Mouse (Mus musculus): Measurements from ENCODE around the gene Hes1. TPM values are rescaled to one million over a fixed set of nuclear protein-coding genes. Genes with fewer than 3 reads are reported as not detected.
"Not testable (repeated sequence)": the region's sequence is repeated elsewhere in the genome, so short reads cannot be mapped to it uniquely, and the experiment has no call there.

Hes1 gene
- polyA plus RNA-seq, 1 experiment = 35.8 TPM

GRCm38 (mm10) chr16:30103495-30103894 lies 39.3 kb downstream of the Hes1 start:
- H3K79me2 ChIP-seq (ENCODE audit: control insufficient read depth, insufficient read depth) = no peaks in the 10 kb centered on the region

GRCm38 (mm10) chr16:30104363-30104762 lies 40.2 kb downstream of the Hes1 start:
- Histone ChIP-seq H3K4me2 (ENCODE audit: low read depth) (no peak overlapping the region), H3K27me3 (ENCODE audit: control insufficient read depth, insufficient read depth, insufficient read length) (no peaks in the 10 kb centered on the region), H3K79me2 (ENCODE audit: control insufficient read depth, insufficient read depth) (no peaks in the 10 kb centered on the region), H3K36me3 (ENCODE audit: control insufficient read depth, insufficient read depth) (no peaks in the 10 kb centered on the region), H3K4me3 (no peak overlapping the region), H3ac (ENCODE audit: control insufficient read depth, insufficient read length) (no peak overlapping the region)
- TF ChIP-seq POLR2A (IDR thresholded peaks at IDR 0.05; ENCODE audit: insufficient read length, low read depth) = no peak
- TF ChIP-seq MYOG (IDR thresholded peaks at IDR 0.05; ENCODE audit: control insufficient read depth in 1 of 3, insufficient read depth in 1 of 3, insufficient read length in 2 of 3, low read depth in 2 of 3) = no peak
- TF ChIP-seq TCF12 (IDR thresholded peaks at IDR 0.05; ENCODE audit: insufficient read depth, poor library complexity, severe bottlenecking) = no peak
- TF ChIP-seq MYOD1 (IDR thresholded peaks at IDR 0.05; ENCODE audit: control insufficient read depth in 1 of 3, insufficient read length in 2 of 3, low read depth in 2 of 3) = no peak
- no peak for TF ChIP-seq E2F4 (IDR thresholded peaks at IDR 0.05; ENCODE audit: insufficient read depth)
- no peak for TF ChIP-seq MAX (IDR thresholded peaks at IDR 0.05; ENCODE audit: low read depth)
- TF ChIP-seq REST (IDR thresholded peaks at IDR 0.05; ENCODE audit: insufficient read depth, insufficient read length) = no peak
- TF ChIP-seq SRF (IDR thresholded peaks at IDR 0.05; ENCODE audit: control insufficient read depth, insufficient read length, low read depth) = no peak
- no peak for TF ChIP-seq USF1 (IDR thresholded peaks at IDR 0.05; ENCODE audit: low read depth)
- TF ChIP-seq TCF3 (IDR thresholded peaks at IDR 0.05; ENCODE audit: insufficient read length, low read depth) = no peak
- TF ChIP-seq CEBPB (IDR thresholded peaks at IDR 0.05; ENCODE audit: insufficient read depth, poor library complexity, severe bottlenecking) = no peak
- TF ChIP-seq POLR2AphosphoS2 (IDR thresholded peaks at IDR 0.05; ENCODE audit: insufficient read length, low read depth) = no peak

More at GRCm38 (mm10) chr16:30103495-30103894, 39.3 kb downstream of the Hes1 start:
- Histone ChIP-seq H3K27me3 (ENCODE audit: control insufficient read depth, insufficient read depth, insufficient read length) (no peaks in the 10 kb centered on the region), H3K4me2 (ENCODE audit: low read depth) (no peak overlapping the region), H3ac (ENCODE audit: control insufficient read depth, insufficient read length) (no peak overlapping the region), H3K4me3 (no peak overlapping the region), H3K36me3 (ENCODE audit: control insufficient read depth, insufficient read depth) (no peaks in the 10 kb centered on the region)
- TF ChIP-seq E2F4 (IDR thresholded peaks at IDR 0.05; ENCODE audit: insufficient read depth) = no peak
- no peak for TF ChIP-seq POLR2A (IDR thresholded peaks at IDR 0.05; ENCODE audit: insufficient read length, low read depth)
- no peak for TF ChIP-seq TCF3 (IDR thresholded peaks at IDR 0.05; ENCODE audit: insufficient read length, low read depth)
- no peak for TF ChIP-seq MYOG (IDR thresholded peaks at IDR 0.05; ENCODE audit: control insufficient read depth in 1 of 3, insufficient read depth in 1 of 3, insufficient read length in 2 of 3, low read depth in 2 of 3)
- no peak for TF ChIP-seq POLR2AphosphoS2 (IDR thresholded peaks at IDR 0.05; ENCODE audit: insufficient read length, low read depth)

GRCm38 (mm10) chr16:30105476-30105875 lies 41.3 kb downstream of the Hes1 start:
- H3K4me3 ChIP-seq = no peak overlapping the region
- H3K36me3 ChIP-seq (ENCODE audit: control insufficient read depth, insufficient read depth) = no peaks in the 10 kb centered on the region
- TF ChIP-seq SRF (IDR thresholded peaks at IDR 0.05; ENCODE audit: control insufficient read depth, insufficient read length, low read depth) (no peak), TCF12 (IDR thresholded peaks at IDR 0.05; ENCODE audit: insufficient read depth, poor library complexity, severe bottlenecking) (no peak), MAX (IDR thresholded peaks at IDR 0.05; ENCODE audit: low read depth) (no peak)
- H3ac ChIP-seq (ENCODE audit: control insufficient read depth, insufficient read length) = no peak overlapping the region
- H3K79me2 ChIP-seq (ENCODE audit: control insufficient read depth, insufficient read depth) = no peaks in the 10 kb centered on the region
- H3K27me3 ChIP-seq (ENCODE audit: control insufficient read depth, insufficient read depth, insufficient read length) = no peaks in the 10 kb centered on the region
- H3K4me2 ChIP-seq (ENCODE audit: low read depth) = no peak overlapping the region

- not testable (repeated sequence) for H3K4me3 ChIP-seq; H3K27me3 ChIP-seq (ENCODE audit: control insufficient read depth, insufficient read depth, insufficient read length)
Measured at GRCm38 (mm10) chr16:30108167-30108566, 44.0 kb downstream of the Hes1 start.

GRCm38 (mm10) chr16:30110466-30110865 lies 46.3 kb downstream of the Hes1 start:
- Histone ChIP-seq H3K36me3 (ENCODE audit: control insufficient read depth, insufficient read depth) (no peaks in the 10 kb centered on the region), H3ac (ENCODE audit: control insufficient read depth, insufficient read length) (no peak overlapping the region), H3K27me3 (ENCODE audit: control insufficient read depth, insufficient read depth, insufficient read length) (no peaks in the 10 kb centered on the region), H3K4me3 (no peak overlapping the region), H3K4me2 (ENCODE audit: low read depth) (no peak overlapping the region), H3K79me2 (ENCODE audit: control insufficient read depth, insufficient read depth) (no peaks in the 10 kb centered on the region)
- TF ChIP-seq POLR2A (IDR thresholded peaks at IDR 0.05; ENCODE audit: insufficient read length, low read depth) (no peak), E2F4 (IDR thresholded peaks at IDR 0.05; ENCODE audit: insufficient read depth) (no peak), POLR2AphosphoS2 (IDR thresholded peaks at IDR 0.05; ENCODE audit: insufficient read length, low read depth) (no peak), MAX (IDR thresholded peaks at IDR 0.05; ENCODE audit: low read depth) (no peak), USF1 (IDR thresholded peaks at IDR 0.05; ENCODE audit: low read depth) (no peak), MYOD1 (IDR thresholded peaks at IDR 0.05; ENCODE audit: control insufficient read depth in 1 of 3, insufficient read length in 2 of 3, low read depth in 2 of 3) (no peak), SRF (IDR thresholded peaks at IDR 0.05; ENCODE audit: control insufficient read depth, insufficient read length, low read depth) (no peak), REST (IDR thresholded peaks at IDR 0.05; ENCODE audit: insufficient read depth, insufficient read length) (no peak), MYOG (IDR thresholded peaks at IDR 0.05; ENCODE audit: control insufficient read depth in 1 of 3, insufficient read depth in 1 of 3, insufficient read length in 2 of 3, low read depth in 2 of 3) (no peak), TCF12 (IDR thresholded peaks at IDR 0.05; ENCODE audit: insufficient read depth, poor library complexity, severe bottlenecking) (no peak), TCF3 (IDR thresholded peaks at IDR 0.05; ENCODE audit: insufficient read length, low read depth) (no peak), CEBPB (IDR thresholded peaks at IDR 0.05; ENCODE audit: insufficient read depth, poor library complexity, severe bottlenecking) (no peak)

More at GRCm38 (mm10) chr16:30108167-30108566, 44.0 kb downstream of the Hes1 start:
- not testable (repeated sequence) for H3ac ChIP-seq (ENCODE audit: control insufficient read depth, insufficient read length); H3K4me2 ChIP-seq (ENCODE audit: low read depth); H3K79me2 ChIP-seq (ENCODE audit: control insufficient read depth, insufficient read depth); H3K36me3 ChIP-seq (ENCODE audit: control insufficient read depth, insufficient read depth)
